Mouse (Mus musculus) adrenal gland, postnatal 25 days (tissue): ENCODE data around the gene Pnldc1. TPM values are rescaled to one million over a fixed set of nuclear protein-coding genes. Genes with fewer than 3 reads are reported as not detected.
"Not testable (repeated sequence)": the region's sequence is repeated elsewhere in the genome, so short reads cannot be mapped to it uniquely, and the experiment has no call there.

Experiments
- DNase-seq: peaks from one replicate; pipeline ENCODE4 v3.0.0; 2021; ENCODE audit warnings: mixed read lengths
- total RNA-seq: library from RNA; stranded (reverse); gene quantifications from 2 replicates; pipeline ENCODE4 v1.2.3, GENCODE M21; 2021

Gene Pnldc1
- total RNA-seq, 1 experiment from 2014 or later: 4.8 TPM

DNA sequence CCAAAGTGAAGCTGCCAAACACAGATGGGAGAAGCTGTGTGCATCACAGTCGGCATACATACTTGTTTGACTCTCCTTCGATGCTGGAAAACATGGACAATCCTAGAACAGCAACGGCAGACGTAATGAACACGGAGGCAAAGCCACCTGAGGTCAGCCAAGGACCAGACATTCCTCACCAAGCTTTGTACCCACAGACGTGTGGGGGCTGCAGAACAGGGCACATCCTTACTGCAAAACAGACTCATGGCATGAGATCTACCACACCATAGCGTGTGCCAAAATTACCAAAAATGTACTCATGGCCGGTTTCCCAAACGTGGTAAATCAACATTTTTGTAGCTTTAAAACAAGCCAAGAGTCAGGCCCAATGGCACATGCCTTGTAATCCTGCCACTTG, 3.6 kb downstream of the Pnldc1 start:
- no peak for DNase-seq

DNA sequence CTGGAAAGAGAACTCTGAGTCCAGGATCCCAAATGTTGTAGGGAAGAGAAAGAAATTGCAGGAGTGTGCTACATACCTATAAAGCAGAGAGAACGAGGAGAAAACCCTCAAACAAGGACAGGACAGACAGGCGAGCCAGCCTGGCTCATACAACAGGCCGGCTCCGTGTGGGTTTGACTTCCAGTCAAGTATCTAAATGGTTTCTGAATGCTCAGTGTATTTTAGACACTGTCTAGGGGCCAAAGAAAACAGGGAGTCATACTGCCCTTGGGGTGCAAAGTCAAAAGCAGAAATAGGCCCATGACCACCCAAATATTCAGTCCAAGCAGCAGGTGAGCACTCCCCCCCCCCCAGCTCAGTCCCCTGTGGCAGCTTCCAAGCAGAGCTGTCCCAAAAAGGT, 4.2 kb downstream of the Pnldc1 start:
- DNase-seq: no peak

DNA sequence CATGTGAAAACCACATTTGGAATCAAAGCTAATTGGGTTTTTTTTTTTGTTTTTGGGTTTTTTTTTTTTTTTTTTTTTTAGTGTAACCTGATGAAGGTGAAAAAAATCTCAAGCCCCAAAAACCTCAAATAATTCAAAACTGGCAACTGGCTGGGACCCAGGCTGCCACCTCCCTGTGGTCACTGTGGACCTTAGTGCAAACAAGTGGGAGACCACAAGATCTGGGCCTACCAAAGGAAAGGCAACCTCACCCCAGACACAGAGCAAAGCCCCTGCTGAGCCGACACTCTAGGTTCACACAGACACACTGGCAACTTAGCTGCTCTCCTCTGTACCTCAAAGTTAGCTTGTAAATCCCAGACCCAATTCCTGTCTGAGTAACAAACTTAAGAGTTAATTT, 5.7 kb downstream of the Pnldc1 start:
- DNase-seq: no peak

DNA sequence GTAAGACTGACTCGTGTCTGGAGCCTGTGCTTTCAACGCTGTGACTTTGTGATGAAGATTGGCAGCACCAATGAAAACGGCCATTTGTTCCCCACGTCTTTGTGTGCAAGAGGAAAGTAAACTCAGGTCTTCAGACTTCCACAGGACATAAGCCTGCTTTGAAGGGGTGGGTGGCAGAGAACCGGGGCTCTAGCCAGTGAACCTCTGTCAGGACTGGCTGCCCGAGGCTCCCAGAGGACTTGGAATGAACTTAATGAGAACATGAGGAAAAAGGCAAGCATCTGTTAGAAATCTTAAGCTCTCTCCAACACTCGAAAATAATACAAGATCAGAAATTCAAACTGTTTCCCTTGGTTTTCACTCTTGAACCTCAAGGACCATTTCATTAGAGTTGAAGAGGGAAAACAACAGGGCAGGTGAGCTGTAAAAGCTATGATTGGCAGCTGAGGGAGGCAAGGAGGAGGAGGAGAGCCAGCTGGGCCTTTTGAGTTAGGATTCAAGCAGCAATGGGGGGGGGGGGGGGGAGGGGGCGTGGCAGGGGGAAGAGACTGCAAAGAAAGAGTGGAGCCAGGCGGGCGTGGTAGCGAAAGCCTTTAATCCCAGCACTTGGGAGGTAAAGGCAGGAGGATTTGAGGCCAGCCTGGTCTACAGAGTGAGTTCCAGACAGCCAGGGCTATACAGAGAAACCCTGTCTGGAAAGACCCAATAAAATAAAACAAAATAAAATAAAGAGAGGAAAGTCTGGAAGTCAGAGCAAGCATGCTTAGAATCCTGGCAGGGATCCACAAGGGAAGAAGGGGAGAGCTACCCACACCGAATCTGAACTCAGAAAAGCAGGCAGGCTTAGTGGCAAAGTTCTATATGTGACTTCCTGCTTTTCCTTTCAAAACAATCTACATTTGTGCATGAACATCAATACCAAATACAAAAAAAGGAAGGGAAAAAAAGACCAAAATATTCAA, 6.4 kb downstream of the Pnldc1 start:
- no peak for DNase-seq

DNA sequence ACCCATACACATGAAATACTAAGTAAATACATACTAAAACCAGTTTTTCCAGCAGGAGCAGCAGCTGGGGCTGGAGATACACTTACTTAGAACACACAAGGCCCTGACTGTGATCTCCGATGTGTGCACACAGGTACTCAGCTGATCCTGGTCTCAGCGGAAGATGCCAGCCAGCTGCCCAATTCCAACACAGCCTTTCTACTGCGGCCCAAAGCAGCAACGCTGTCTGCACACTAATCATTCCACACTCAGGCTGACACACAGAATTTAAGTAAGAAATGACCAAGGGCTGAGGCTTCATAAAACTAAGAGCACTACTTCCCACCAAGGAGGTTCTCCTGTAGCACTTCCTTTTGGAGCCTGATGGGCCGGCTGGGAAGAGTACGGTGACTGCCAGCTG, 7.7 kb downstream of the Pnldc1 start:
- no peak for DNase-seq

DNA sequence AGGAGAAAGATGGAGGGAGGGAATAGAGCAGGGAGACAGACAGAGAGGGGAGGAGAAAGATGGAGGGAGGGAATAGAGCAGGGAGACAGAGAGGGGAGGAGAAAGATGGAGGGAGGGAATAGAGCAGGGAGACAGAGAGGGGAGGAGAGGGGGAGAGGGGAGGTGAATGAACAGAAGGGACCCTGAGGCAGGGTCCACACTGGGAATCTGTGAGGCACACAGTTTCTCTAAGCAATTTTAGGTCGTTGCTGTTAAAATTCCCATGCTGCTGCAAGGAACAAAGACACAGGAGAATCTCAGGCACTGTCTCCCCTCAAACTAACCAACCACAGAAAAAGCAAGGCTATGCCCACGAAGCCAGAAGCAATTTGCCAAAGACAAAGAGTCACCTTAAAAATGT, 11.4 kb downstream of the Pnldc1 start:
- DNase-seq: not testable (repeated sequence)

DNA sequence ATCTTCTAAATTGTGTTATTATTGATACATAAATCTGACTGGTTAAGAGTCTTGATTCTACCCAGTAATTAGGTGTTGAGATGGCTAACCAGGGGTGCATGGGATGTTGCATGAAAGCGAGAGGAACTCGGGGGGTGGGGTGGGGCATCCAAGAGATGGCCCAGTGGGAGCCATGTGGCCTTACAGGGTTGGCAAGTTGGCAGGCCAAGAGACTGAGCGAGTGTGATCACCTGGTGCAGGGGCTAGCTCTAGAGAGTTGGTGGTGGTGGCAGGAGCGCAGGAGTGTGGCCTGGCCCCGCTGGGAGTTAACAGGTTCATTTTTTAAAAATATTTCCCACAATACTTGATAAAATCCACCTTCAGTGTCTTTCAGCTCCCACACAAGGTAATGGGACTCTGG, 12.4 kb downstream of the Pnldc1 start:
- DNase-seq: no peak

DNA sequence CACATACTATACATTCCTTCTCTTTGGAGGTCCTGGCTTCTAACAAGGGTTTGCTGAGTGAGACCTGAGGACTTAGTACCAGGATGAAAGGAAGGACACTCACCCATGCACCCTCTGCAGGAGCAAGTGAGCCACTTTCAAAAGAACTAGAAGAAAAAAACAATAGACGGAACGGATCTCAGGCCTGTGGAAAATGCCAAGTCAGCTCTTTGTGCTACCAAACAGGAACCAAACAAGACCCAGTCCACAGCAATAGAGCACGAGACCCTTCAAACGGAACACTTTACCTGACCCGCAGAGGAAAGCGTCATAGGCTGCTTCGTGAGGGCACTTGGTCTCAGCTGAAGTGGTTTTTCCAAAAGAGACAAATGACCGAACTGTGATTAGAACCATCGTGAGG, 18.0 kb downstream of the Pnldc1 start:
- DNase-seq: no peak

DNA sequence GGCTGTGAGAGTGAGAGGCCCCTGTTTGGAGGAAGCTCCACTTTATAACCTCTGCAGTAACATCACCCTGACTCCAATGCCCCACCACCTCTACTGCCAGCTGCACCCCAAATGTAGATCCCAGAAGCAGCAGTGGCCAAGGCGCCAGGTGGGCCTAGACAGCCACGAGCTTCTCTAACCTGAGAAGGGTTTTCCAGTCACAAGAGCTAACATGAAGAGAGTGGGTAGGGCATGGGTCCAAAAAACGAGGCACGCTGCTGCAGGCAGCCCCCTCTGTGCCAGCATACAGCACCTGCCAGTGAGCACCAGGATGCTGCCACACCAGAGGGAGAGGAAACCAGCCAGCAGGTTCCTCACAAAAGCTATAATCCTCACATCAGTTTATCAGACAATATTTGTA, 19.0 kb downstream of the Pnldc1 start:
- no peak for DNase-seq

DNA sequence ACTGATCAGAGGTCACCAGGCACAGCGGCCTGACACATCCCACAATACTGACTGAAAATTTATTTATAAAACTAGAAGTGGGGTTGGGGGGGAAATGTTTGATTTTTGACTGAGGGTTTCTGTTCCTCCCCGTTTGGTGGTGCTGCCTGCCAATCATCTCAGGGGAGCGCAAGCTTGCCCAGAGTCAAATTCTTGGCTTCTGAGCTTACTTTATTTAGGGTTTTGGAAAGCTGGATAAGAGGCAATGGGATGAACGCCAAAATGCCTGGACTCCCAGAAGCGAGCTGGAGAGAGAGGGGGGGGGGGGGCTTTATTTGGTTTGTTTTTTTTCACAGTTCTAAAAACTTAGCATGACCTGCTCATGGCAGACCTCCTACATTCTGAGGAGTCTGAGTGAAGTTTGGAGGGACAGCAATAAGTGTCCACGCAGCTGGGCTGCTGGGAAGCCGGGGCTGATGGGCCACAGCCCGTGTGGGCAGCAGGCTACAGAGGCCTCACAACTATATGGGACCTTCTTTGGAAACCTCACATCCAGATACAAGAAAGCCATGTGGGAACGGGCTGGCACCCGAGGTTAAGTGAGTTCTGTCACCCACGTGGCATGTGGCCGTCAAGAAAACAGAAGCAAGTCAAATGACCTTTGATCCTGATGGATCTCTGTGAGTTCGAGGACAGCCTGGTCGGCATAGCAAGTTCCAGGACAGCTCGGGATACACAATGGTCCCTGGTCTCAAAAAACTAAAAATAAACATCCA, 22.8 kb downstream of the Pnldc1 start:
- no peak for DNase-seq

DNA sequence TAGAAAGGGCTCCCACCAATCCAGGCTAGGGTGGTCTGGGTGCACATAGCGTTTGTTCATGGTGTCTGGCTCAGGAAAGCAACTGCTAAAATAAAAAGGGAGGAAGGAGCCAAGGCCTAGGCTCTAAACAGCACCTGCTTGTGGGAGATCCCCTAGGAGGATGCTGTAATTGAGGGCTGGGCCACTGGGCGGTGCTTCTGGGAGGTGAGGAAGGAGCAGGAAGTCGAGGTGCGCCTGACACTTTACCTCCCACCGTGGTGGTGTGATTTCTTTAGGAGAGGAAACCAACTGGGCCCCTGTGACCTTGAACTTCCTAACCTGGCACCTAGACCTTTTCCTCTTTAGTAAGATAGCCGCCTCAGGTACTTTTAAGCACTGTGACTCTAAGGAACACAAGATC, 23.4 kb downstream of the Pnldc1 start:
- DNase-seq: no peak

DNA sequence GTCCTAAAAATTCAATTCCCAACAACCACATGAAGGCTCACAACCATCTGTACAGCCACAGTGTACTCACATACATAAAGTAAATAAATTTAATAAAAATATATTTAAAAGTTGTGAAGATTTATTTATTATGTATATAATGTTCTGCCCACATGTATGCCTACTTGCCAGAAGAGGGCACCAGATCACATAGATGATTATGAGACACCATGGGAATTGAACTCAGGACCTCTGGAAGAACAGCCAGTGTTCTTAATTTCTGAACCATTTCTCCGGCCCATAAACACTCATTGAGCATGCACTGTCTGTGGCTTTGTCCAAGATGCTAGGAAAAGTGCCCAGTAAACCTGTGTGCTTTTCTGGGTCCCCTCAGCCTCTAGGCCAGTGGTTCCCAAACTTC, 28.8 kb downstream of the Pnldc1 start:
- no peak for DNase-seq

DNA sequence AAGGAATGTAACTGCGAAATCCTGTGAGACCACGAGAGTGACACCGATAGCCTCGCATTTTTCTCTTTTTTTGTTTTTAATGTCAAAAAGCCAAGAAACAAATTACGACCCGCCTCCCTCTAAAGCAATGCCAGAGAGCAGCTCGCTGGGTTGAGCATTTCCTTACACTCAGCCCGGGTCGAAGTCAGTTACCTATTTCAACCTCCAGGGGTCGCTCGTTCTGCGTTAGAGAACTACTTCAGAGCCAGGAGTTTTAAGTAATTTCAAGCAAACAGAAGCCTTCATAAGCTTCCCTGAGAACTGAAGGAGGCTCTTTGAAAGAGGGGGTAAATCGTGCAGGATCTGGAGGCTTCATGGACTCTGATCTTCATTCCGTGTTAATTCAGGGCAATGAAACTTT, 29.9 kb downstream of the Pnldc1 start:
- DNase-seq: peak; percentile 72

DNA sequence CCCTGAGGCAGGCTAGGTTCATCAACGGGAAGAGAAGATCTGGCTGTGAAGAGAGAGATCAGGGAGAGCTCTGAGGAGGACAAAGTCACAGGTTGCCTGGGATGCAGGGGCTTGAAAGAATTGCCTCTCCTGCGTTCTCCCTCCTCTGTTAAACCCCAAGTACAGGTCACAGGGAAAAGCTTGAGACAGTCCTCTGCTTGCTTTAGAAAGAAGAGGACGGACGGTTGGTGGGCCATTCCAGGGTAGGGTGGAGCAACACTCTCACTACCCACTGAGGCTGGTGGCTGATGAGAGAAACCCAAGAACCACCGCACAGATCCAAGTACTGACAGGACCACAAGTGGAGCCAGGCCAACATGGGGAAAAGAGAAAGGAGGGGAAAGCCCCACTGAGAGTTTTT, 34.3 kb downstream of the Pnldc1 start, which contains the start of gene Mrgprh:
TSS of gene Mrgprh (plus strand) at position 301 of the 400 bp plus-strand sequence.
- no peak for DNase-seq

DNA sequence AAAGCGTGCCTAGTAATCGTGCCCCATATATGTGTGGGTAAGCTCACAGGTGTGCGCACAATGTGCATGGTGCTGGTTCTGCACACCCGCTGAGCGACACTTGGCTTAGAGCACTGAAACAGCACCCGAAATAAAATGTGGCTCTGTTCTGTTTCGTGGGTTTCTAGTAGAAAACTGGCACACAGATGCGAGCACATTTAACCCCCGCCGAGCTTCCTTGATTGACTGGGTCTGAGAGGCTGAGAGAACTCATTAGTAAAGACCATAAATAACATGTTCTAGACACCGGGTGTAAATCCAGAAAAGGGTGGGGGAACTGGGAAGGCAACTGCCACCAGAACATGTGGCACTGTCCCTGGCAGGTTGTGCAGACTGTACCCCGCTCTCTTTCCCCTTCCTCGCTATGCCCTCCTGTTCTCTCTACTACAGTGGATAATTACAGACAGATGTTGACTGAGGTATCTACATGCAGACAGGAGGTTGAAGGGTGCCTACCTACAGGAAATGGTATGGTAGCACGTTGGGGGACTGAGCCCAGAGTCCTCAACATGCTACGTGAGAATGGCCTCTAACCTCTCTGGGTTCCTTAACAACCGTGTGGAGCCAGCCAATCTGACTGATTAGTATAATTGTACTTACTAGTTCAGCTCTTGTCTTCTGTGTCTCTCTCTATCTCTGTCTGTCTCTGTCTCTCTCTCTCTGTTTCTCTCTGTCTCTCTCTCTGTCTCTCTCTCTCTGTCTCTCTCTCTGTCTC, 37.6 kb downstream of the Pnldc1 start:
- DNase-seq: no peak

DNA sequence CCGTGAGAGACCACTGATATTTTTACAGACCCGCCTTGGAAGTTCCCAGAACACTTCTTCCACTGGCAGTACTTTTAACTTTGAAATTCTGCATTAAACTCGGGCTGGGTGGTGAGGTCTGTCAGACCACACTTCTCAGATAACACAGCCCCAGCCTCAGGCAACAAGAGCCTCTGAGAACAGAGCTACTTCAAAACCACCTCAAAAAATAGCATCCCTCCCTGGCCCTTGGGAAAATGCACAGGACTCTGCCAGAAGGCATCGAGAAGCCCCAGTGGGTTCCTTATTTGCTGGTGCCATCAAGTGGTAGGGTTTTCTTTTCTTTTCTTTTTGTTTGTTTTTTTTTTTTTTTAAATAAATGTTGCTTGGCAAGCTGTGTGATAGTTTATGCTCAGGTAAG, 41.4 kb downstream of the Pnldc1 start:
- no peak for DNase-seq

DNA sequence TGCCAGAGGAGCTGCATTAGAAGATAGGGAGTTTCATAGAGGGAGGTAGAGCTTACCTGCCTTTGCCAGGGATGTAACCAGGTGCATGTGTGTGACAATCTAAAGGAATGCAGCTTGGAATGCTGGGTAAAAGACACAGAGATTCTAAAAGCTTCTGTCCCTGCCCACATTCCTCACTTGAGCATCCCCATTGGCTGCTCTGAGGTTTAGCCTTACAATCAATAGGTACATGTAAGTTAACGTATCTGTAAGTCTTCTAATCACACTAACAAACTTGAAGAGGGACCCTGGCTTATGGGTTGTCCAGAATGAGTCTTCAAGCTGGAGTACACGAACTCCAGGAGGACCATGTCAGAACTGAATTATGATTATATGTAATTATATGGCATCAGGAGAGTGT, 42.0 kb downstream of the Pnldc1 start, which contains the start of gene Mas1:
TSS of gene Mas1 (minus strand) at position 101 of the 400 bp plus-strand sequence.
- DNase-seq: no peak

DNA sequence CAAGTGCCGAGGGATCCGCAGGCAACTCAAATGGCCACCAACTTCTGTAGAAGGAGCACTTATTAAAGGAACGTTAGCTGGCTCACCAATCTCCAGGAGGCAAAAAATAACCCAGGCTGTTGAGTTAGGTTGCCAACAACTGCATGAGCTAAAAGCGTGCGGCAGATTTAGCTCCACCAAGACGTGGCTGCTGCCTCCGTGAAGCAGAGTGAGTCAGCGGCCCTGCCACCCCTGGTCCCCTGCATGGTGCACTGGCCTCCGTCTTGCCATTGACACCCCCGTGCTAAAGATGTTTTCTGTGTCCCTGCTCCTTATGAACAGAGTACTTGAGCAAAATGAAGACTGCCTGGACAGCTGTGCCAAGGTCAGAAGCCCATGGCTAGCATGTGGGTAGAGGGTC, 43.2 kb downstream of the Pnldc1 start:
- no peak for DNase-seq

DNA sequence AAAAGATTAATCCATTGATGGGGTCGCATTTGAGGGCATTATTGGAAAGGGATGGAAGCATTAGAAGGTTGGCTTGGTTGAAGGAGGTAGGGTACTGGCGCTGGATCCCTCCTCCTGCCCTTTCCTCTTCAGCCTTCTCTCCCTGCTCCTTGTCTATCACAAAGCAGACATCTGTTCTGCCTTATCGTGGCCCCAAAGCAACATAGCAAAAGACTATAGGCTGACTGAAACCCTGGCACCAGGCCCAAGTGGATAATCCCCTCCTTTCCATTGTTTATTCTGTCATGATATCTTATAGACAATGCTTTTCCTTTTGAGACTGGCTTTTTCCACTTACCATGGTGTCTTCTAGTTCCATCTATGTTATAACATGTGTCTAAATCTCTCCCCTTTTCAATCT, 44.6 kb downstream of the Pnldc1 start:
- no peak for DNase-seq

DNA sequence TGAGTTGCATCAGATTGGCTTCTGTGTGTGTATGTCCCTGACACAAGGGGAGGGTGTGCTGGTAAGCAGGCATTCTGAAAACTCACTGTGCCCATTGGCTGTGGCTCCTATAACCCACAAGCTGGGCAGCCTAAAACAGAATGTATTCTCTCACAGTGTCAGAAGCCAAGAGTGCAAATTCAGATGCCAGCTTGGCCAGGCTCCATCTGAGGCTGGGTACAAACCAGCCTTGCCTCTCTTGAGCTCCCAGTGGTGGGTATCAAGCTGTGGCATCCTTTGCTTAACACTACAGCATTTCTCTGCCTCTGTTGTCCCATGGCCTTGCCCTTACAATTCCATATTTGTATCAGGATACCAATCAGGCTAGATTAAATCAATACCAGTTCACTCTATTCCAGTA, 45.9 kb downstream of the Pnldc1 start:
- DNase-seq: no peak

DNA sequence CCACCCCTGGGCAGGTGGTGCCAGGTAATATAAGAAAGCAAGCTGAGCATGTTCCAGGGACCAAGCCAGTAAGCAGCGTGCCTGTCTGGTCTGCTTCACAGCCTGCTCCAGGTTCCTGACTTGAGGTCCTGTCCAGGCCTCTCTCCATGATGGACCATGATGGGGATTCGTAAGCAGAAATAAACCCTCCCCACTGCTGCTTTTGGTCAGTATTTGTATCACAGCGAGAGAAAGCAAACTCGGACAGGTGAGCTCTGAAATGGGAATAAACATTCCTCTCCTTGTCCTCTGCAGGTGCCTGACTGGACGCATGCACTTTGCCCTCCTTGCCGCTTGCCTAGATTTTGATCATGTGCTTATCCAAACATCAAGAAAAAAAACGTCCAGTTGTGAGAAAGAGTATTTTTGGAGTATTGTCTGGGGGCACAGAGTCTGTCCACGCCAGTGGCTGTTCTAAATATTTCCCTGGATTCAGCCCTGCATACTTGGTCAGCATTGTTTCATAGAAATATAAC, 51.0 kb downstream of the Pnldc1 start:
- no peak for DNase-seq

DNA sequence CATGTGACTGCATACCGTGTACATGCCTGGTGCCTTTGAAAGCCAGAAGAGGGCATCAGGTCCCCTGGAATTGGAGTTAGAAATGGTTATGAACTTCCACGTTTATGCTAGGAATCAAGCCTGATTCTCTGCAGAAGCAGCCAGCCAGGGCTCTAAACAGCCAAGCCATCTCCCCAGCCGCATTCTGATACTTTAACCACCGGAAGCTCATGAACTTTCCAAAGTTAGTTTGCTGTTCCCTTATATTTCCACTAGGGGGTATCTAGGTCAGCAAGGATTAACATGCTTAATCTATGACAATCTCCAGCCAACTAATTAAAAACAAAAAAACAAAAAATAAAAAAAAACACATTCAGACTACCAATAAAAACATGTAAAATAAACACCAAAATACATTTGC, 52.0 kb downstream of the Pnldc1 start:
- no peak for DNase-seq
